Mouse (Mus musculus): Measurements from ENCODE around the gene Snx8.

DNA sequence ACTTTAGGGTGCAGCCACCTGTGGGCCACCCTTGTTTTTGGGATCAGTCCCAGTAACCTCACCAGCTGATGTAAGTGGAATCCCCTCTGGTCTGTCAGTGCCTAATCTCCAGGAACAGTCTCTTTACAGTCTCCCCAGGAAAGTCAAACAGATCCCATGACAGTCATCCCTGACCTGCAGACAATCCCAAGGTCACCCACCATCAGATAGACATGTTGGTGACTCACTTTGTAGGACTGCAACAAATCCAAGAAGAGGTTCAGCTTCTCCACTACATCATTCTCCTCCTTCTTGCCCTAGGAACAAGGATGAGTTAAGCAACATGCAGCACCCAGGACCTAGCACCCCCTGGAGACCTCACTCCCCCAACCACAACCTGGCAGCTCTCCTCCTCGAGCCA is 43.0 kb downstream of the Snx8 start:
- no peak for TF ChIP-seq CTCF (IDR thresholded peaks at IDR 0.05; ENCODE audit: insufficient read depth, low read length)
- TF ChIP-seq POLR2A (IDR thresholded peaks at IDR 0.05; ENCODE audit: borderline replicate concordance, extremely low read depth, low read depth, low read length) = no peak

Measured in lung, adult 2 months (tissue).